Mouse (Mus musculus): ENCODE measurements at regions not wholly inside any gene's neighbourhood (a gene's known extent, or its start where the extent isn't known, plus 50 kb on each side); places are given as distances from the start of the nearest gene placed in this dataset.

DNA sequence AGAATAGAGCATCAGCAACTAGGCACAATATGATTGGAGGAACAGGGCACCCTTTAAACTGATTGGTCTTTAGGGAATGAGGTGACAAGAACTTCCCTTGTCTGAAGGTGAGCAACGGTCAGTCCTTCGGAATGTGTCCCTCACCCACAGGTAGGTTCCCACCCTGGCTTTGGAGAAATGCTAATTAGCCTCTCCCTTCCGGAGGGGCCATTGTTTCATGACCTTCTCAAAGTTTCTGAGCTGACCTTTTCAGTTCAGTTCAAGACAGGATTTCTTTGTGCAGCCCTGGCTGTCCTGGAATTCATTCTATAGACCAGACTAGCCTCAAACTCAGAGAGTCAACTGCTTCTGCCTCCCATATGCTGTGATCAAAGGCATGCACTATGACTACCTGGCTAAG, 53.5 kb upstream of the Klf9 start:
- TF ChIP-seq CTCF (IDR thresholded peaks at IDR 0.05; ENCODE audit: borderline replicate concordance, insufficient read depth, low read length): no peak
- TF ChIP-seq POLR2A (IDR thresholded peaks at IDR 0.05; ENCODE audit: low read depth, low read length): no peak
- Histone ChIP-seq H3K4me3 (ENCODE audit: insufficient read depth, low read length) (no peak overlapping the region), H3K27ac (ENCODE audit: insufficient read depth, low read length) (no peak overlapping the region), H3K4me1 (ENCODE audit: control insufficient read depth, insufficient read depth, low read length) (no peaks in the 10 kb centered on the region)

GRCm38 (mm10) chr19:23089081-23089480, 51.9 kb upstream of the Klf9 start:
- Histone ChIP-seq H3K4me3 (ENCODE audit: insufficient read depth, low read length) (no peak overlapping the region), H3K4me1 (ENCODE audit: control insufficient read depth, insufficient read depth, low read length) (no peaks in the 10 kb centered on the region), H3K27ac (ENCODE audit: insufficient read depth, low read length) (peak overlapping the region; percentile 54; the same call in 1 of the 2 replicates)
- TF ChIP-seq CTCF (IDR thresholded peaks at IDR 0.05; ENCODE audit: borderline replicate concordance, insufficient read depth, low read length): no peak
- TF ChIP-seq POLR2A (IDR thresholded peaks at IDR 0.05; ENCODE audit: low read depth, low read length): no peak

DNA sequence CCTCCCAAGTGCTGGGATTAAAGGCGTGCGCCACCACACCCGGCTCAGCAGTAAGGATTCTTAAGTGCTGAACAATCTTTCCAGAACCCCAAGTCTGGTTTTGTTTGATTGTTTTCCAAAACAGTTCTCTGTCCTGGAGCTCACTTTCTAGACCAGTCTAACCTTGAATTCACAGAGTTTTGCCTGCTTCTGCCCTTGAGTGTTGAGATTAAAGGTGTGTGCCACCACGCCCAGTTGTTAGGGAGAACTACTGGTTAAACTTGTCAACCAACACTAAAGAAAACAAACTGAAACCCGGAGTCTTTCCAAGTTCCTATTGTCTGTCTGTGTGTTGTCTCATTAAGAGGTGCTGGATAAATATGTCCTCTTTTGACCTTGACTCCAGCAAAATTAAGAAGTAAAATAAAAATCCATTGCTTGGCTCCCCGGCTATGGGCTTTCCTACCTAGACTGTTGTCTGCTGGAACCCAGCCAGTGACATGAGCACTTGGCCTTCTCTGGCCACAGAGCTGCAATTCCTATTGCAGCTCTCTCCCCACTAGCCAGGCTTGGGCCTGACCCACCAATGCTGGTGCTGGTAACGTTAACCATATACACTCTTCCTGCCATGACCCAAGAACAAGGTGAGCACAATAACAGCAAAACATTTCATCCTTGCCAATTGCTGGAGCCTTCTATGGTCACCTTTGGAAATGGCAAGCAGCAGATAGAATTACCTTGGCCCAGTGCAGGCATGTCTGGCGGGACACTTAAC, 51.1 kb upstream of the Klf9 start:
- H3K27ac ChIP-seq (ENCODE audit: insufficient read depth, low read length): no peak overlapping the region
- H3K4me3 ChIP-seq (ENCODE audit: insufficient read depth, low read length): no peak overlapping the region
- H3K4me1 ChIP-seq (ENCODE audit: control insufficient read depth, insufficient read depth, low read length): no peaks in the 10 kb centered on the region
- no peak for TF ChIP-seq POLR2A (IDR thresholded peaks at IDR 0.05; ENCODE audit: low read depth, low read length)
- TF ChIP-seq CTCF (IDR thresholded peaks at IDR 0.05; ENCODE audit: borderline replicate concordance, insufficient read depth, low read length): no peak
